Mouse (Mus musculus) c-Kit-positive CD71-positive TER-119-negative erythroid progenitor cells, embryonic 14.5 days (primary cell): ENCODE results near the gene Pdxdc1.
"Not testable (repeated sequence)": the region's sequence is repeated elsewhere in the genome, so short reads cannot be mapped to it uniquely, and the experiment has no call there.

Experiments
- DNase-seq: peaks from one replicate; pipeline ENCODE4 v3.0.0-alpha.2; 2013; ENCODE audit warnings: low read depth

Pdxdc1 gene

GRCm38 (mm10) chr16:13813200-13813599, 89.7 kb downstream of the Pdxdc1 start:
- no peak for DNase-seq

DNA sequence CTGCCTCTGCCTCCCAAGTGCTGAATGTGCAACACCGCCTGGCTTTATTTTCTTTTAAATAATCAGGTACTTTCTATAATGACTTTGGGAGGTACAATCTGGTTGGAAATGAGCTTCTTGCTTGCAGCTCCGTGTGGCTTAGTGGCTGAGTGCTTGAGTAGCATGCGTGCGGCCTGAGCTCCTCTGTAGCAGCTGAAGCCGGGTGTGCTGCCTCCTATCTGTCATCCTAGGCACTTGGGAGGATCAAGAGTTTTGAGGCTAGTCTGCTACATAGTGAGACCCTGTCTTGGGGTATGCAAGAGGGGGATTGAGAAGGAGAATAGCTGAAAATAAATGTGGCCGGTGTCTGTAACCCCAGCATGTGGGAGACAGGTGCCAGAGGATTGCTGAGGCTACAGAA, 90.8 kb downstream of the Pdxdc1 start:
- DNase-seq = no peak

DNA sequence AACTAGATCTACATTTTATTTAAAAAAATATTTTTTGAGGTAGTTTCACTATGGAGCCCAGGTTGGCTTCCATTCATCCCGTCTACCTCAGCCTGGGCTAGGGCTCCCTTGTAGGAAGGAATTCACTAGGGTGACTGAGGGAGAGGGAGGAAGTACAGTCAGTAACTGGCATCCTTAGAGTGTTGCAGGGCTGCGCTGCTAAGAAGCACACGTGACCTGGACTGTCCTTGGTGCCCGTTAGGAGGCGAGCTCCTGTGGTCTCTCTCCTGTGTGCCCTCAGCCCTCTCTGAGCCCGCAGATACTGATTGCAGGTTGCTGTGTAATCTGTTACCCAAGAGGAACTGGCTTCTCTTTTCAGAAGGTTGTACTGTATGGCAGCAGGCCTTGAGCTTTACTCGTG, 94.5 kb downstream of the Pdxdc1 start:
- no peak for DNase-seq

- no peak for DNase-seq
Observed at GRCm38 (mm10) chr16:13807616-13808015, 95.3 kb downstream of the Pdxdc1 start.

GRCm38 (mm10) chr16:13804666-13805065, 98.3 kb downstream of the Pdxdc1 start:
- no peak for DNase-seq

- DNase-seq = no peak
Observed at GRCm38 (mm10) chr16:13801231-13801630, 101.7 kb downstream of the Pdxdc1 start.

GRCm38 (mm10) chr16:13796746-13797175, 106.2 kb downstream of the Pdxdc1 start:
- DNase-seq = no peak

DNA sequence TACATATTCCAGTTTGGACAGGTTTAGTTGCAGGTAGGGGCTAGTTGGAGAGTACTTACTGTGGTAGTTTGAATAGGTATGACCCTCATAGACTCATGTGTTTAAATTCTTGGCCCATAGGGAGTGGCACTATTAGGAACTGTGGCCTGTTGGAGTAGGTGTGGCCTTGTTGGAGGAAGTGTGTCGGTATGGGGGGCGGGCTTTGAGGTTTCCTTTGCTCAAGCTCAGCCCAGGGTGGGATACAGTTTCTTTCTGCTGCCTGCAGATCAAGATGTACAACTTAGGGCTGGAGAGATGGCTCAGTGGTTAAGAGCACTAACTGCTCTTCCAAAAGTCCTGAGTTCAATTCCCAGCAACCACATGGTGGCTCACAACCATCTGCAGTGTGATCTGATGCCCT, 109.5 kb downstream of the Pdxdc1 start:
- not testable (repeated sequence) for DNase-seq

DNA sequence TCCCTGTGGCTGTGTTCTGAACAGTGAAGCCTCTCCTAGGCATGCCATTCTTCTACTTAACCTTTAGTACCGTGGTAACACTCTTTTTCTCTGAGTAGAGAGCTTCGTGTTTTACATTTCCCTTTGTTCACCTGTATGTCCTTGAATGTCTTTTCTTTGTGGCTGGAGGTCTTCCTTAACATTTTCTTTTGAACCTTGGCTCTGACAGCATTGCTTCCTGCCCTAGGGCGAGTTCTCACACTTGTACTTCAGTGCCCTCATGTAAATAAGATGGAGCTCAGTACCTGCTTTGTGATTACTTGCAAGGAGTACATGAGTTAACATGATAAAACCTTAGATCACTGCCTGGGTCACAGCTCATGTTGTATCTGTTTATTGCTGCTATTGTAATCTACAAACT, 117.0 kb downstream of the Pdxdc1 start:
- no peak for DNase-seq
